Mouse (Mus musculus) megakaryocyte, embryonic 14.5 days (primary cell): Measurements from ENCODE around the gene Mrpl10. TPM values are rescaled to one million over a fixed set of nuclear protein-coding genes. Genes with fewer than 3 reads are reported as not detected.

ENCODE experiments used
- H3K27me3 ChIP-seq: replicated peaks from 2 replicates; pipeline ENCODE3; 2012; ENCODE audit warnings: inconsistent platforms
- H3K36me3 ChIP-seq: replicated peaks from 2 replicates; pipeline ENCODE3; 2012; ENCODE audit warnings: low read length, inconsistent platforms, mixed read lengths
- H3K4me1 ChIP-seq: 2 replicates; pipeline ENCODE4 v1.6.1; 2012; ENCODE audit warnings: inconsistent platforms
- H3K4me3 ChIP-seq: replicated peaks from 2 replicates; pipeline ENCODE3; 2012; ENCODE audit warnings: moderate library complexity, mild to moderate bottlenecking, inconsistent platforms
- H3K9me3 ChIP-seq: 2 replicates; pipeline ENCODE4 v1.6.1; 2012; ENCODE audit warnings: inconsistent platforms
- FLI1 ChIP-seq: IDR thresholded peaks from 2 replicates; pipeline ENCODE4 v1.6.1; 2012; ENCODE audit warnings: low read length, inconsistent platforms, mixed read lengths
- GATA1 ChIP-seq: IDR thresholded peaks from 3 replicates; pipeline ENCODE4 v1.6.1; 2012; ENCODE audit warnings: mixed read lengths, low read length, inconsistent platforms, borderline replicate concordance
- polyA plus RNA-seq: library from polyadenylated mRNA; stranded (reverse); fragments of >175 nt; gene quantifications from 2 replicates; pipeline ENCODE4 v1.2.3, GENCODE M21; 2012; ENCODE audit warnings: low replicate concordance; ENCODE audit not compliant: insufficient read depth

Mrpl10 gene
- polyA plus RNA-seq, 1 experiment: 22.7 TPM

- H3K9me3 ChIP-seq: no peaks in the 10 kb centered on the region
- no peaks in the 10 kb centered on the region for H3K36me3 ChIP-seq
- peaks cover 84% of the 10 kb centered on the region for H3K27me3 ChIP-seq
- peaks cover 46% of the 10 kb centered on the region for H3K4me1 ChIP-seq
- no peak for TF ChIP-seq GATA1
- no peak for TF ChIP-seq FLI1
- no peak overlapping the region for H3K4me3 ChIP-seq
These were observed 32.1 kb upstream of the Mrpl10 start for GRCm38 (mm10) chr11:97009198-97009790.

DNA sequence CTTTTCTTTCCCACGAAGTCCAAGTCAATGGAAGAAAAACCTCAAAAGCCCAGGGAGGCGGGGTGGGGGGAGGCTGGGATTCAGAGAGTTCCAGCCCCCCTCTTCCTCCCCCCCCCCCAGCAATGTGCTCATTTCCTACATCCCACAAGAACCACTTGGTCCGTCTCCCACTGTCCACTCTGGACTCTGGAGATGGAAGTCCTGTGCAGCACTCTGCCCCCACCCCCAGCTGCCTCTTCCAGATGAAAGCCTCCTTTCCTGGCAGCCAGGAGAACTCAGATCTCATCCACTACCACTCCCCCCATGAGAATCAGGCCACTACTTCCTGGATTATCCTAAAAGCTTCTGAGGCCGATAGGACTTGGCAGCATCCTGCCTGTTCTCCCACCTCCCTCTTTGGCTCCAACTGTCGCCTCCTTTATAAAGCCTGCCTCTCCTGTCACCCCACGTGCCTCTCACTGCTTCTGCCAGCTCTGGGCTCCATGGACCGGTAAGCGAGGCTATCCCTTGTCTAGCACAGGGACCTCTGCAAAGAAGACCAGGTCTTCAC is 28.2 kb upstream of the Mrpl10 start, which contains the start of gene Sp6:
Sp6 (plus strand) TSS at position 274 of the 550 bp plus-strand sequence.
- TF ChIP-seq FLI1 (no peak), GATA1 (no peak)
- Histone ChIP-seq H3K4me3 (no peak within 1 kb of the TSS), H3K9me3 (no peaks in the 10 kb centered on the region), H3K27me3 (peaks cover 92% of the 10 kb centered on the region), H3K36me3 (no peaks in the 10 kb centered on the region), H3K4me1 (peaks cover 41% of the 10 kb centered on the region)

DNA sequence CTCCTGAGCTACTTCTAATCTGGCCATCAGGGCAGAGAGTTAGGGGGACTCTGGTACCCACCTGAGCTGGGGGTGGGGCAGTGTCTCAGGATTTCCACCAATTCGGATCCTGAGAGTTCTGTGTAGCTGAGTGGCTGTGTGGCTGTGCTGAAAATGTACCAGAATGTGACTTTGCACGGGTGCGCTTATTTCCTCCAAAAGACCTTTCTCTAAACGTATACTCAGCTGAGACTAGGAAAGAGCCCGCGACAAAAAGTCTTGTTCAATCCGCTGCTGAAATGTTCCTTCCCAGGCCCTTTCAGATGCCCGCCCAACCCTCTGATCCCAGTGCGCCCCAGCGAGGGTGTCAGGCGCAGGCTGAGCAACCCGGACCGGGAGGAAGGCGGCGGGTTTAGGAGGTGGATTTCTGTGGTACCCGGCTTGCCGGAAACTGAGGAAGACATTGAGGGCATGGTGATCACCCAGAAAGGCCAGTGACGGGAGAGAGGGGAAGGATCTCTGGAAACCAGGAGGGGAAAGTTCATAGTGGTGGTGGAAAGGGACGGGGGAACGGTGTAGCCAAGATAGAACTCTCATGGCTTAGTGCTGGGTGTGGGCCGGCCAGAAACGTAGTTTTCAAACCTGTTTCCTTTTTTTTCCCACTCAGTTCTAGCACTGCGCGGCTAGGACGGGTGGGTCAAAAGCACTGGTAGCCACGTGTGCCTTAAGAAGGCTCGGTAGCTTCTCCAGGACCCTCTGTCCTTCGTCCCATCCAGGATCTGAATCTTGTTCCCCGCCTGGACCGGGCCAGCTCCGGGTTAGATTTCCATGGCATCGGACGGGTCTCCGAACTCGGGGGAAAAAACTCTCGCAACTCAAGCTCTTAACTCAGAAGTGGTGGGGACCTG is 23.4 kb upstream of the Mrpl10 start:
- Histone ChIP-seq H3K4me3 (peak overlapping the region; percentile 85), H3K27me3 (peaks cover 90% of the 10 kb centered on the region), H3K4me1 (peaks cover 56% of the 10 kb centered on the region), H3K36me3 (no peaks in the 10 kb centered on the region), H3K9me3 (no peaks in the 10 kb centered on the region)
- TF ChIP-seq GATA1 (no peak), FLI1 (no peak)

DNA sequence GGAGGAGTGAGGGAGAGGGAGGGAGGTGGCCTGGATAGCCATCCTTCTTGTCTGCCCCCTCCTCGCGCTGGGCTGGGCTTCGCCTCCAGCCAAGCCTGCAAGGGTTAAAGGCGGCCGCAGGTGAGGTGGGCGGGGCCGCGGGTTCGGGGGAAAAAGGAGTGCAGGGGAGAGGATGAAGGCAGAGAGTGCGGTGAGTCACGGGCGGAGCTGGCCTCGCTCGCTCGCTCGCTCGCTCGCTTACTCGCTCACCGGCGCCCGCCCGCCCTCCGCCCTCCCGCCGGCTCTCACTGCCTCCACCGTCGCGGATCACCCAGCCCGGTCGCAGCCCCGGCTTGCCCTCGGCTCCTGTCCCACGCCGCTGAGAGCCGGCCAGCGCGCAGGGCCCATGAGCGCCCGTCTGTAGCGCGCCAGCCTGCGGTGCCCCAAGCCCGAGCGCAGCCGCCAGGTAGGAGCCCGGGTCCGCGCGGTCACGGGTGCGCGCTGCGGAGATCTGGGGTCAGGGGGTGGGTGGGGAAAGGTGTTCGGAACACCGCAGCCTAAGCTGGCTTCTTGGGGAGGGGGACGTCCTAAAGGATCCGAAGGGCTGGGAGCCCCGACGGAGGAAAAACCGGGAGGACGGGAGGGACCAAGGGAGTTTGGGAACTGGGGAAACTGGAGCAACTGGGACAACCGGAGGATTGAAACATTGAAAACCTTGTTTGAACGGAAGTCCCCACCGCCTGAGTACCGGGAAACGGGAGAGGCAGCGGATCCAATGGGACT is 22.6 kb upstream of the Mrpl10 start:
- Histone ChIP-seq H3K4me3 (peak overlapping the region; percentile 85), H3K27me3 (peaks cover 91% of the 10 kb centered on the region)

GRCm38 (mm10) chr11:97019345-97019708 is 22.0 kb upstream of the Mrpl10 start:
- no peaks in the 10 kb centered on the region for H3K36me3 ChIP-seq
- H3K9me3 ChIP-seq: no peaks in the 10 kb centered on the region
- H3K4me1 ChIP-seq: peaks cover 50% of the 10 kb centered on the region
- peak overlapping the region; percentile 85 for H3K4me3 ChIP-seq
- peaks cover 91% of the 10 kb centered on the region for H3K27me3 ChIP-seq
- TF ChIP-seq FLI1: no peak
- no peak for TF ChIP-seq GATA1

More for the DNA sequence above, 22.6 kb upstream of the Mrpl10 start:
- no peaks in the 10 kb centered on the region for H3K9me3 ChIP-seq
- TF ChIP-seq GATA1: no peak
- peaks cover 50% of the 10 kb centered on the region for H3K4me1 ChIP-seq
- no peaks in the 10 kb centered on the region for H3K36me3 ChIP-seq

DNA sequence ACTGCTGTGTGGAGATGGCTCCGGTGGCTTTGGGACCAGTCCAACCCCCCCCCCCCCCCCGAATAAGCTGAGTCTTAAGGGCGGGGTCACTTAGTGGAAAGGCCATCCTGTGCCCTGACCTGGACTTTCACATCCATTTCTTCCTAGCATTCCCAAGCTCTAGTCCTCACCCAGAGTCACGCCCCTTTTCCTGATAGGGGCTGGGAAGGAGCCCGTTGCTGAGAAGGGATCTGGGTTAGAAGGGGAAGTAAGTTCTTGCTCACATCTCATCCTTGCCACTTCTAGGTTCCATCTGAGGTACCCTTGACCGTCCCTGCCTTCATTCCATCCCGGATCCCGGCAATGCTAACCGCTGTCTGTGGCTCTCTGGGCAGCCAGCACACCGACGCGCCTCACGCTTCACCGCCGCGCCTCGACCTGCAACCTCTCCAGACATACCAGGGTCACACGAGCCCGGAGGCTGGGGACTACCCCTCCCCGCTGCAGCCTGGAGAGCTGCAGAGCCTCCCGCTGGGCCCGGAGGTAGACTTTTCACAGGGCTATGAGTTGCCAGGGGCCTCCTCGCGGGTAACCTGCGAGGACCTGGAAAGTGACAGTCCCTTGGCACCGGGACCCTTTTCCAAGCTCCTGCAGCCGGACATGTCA is 20.1 kb upstream of the Mrpl10 start:
- peaks cover 85% of the 10 kb centered on the region for H3K27me3 ChIP-seq
- peak overlapping the region; percentile 95 for H3K4me3 ChIP-seq

GRCm38 (mm10) chr11:97021873-97022484 is 19.4 kb upstream of the Mrpl10 start:
- no peaks in the 10 kb centered on the region for H3K36me3 ChIP-seq
- TF ChIP-seq FLI1 (no peak), GATA1 (no peak)
- no peaks in the 10 kb centered on the region for H3K9me3 ChIP-seq
- H3K4me3 ChIP-seq: peak overlapping the region; percentile 95
- peaks cover 62% of the 10 kb centered on the region for H3K4me1 ChIP-seq
- peaks cover 78% of the 10 kb centered on the region for H3K27me3 ChIP-seq

More for the DNA sequence above, 20.1 kb upstream of the Mrpl10 start:
- no peaks in the 10 kb centered on the region for H3K9me3 ChIP-seq
- no peaks in the 10 kb centered on the region for H3K36me3 ChIP-seq
- H3K4me1 ChIP-seq: peaks cover 61% of the 10 kb centered on the region
- TF ChIP-seq FLI1 (no peak), GATA1 (no peak)

DNA sequence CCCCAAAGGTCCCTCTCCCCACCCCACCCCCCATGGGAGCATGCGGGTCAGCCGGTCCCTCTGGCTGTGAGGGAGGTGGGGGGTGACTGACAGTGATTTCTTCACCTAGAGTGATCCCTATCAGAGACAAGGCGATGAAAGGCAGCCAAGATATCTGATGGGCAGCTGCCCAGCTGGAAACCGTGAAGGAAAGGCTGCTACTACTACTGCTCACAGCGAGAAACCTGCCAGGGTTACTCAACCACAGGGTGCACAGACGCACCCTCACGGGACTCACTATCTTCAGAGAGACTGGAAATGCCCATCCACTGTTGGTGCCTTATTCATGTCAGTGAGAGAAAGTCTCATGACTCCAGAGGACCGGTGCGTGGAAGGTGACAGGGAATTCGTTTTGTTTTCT is 16.4 kb upstream of the Mrpl10 start:
- Histone ChIP-seq H3K36me3 (no peaks in the 10 kb centered on the region), H3K27me3 (peaks cover 53% of the 10 kb centered on the region), H3K4me1 (peaks cover 40% of the 10 kb centered on the region), H3K4me3 (peak overlapping the region; percentile 90), H3K9me3 (no peaks in the 10 kb centered on the region)
- no peak for TF ChIP-seq FLI1
- TF ChIP-seq GATA1: no peak
